Mouse (Mus musculus): ENCODE data around the gene Dglucy.

The Dglucy gene

DNA sequence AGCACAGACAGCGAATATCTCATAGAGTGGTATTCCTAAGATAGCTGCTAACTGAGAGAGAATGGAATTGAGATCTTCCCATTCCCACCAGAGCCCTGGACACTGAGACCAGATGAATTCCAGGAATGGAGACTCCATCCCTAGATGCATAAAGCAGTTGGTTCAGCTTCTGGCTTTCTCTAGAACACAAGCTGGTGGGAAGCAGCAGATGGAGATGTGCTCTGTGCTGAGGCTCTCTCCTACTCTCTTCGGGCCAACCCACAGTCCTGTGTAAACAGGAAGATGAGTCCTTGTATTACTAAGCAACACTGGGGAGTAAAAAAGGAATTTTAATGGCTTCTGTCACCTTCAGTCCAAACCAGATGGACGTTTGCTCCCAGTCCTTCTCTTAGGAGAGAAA is 96.7 kb downstream of the Dglucy start:
- DNase-seq (ENCODE audit: extremely low read depth, insufficient read length, low spot score): no peak

DNA sequence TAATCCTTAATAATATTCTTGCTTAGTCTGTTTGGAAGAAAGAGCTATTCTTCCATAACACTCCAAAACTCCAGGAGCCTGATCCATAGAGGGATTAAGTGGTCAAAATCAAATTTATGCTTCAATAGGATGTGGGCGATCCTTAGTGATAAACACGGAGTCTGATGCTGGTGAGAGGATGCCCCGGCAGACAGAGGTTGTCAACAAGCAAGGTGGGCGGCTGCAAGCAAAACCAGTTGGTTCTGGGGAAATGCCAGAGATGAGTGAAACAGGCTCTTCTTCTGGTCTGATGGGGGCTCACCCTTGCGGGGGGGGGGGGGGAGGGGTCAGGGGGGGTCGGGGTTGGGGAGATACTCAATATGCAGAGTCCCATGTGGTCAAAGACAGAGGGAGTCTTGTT is 97.1 kb downstream of the Dglucy start:
- DNase-seq (ENCODE audit: extremely low read depth, insufficient read length, low spot score): no peak

DNA sequence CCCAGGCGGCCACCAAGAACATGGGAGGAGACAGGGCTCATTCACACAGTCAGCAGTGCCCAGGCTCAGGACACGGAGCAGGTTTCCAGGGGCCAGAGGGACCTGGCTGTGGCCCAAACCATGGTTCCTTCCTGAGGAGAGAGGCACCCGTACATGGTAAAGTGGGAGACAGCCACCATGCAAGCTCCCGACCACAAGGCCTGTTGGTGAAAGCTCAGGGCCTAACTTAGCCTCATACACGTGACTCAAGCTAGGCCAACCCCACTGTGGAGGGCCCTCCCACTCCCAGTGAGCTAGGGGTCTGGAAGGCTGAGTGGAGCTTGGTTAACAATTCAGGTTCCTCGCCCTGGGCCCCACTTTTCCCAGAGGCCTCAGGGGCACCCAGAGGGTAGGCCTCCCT is 99.1 kb downstream of the Dglucy start:
- DNase-seq (ENCODE audit: extremely low read depth, insufficient read length, low spot score): no peak

DNA sequence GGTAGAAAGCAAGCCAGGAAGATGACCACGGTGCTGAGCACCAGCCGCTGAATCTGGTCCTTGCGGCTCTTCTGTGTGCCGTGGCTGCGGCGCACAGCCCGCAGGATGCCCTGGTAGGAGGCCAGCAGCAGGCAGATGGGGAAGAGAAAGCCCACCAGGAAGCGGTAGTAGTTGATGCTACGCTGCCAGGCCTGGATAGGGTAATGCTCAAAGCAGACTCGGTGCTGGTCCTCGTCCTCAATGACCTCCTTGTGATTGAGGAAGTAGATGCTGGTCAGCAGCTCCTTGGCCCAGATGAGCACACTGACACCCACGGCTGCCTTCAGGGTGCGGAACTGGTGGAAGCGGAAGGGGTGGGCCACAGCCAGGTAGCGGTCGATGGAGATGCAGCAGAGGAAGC is 99.7 kb downstream of the Dglucy start:
- no peak for DNase-seq (ENCODE audit: extremely low read depth, insufficient read length, low spot score)

DNA sequence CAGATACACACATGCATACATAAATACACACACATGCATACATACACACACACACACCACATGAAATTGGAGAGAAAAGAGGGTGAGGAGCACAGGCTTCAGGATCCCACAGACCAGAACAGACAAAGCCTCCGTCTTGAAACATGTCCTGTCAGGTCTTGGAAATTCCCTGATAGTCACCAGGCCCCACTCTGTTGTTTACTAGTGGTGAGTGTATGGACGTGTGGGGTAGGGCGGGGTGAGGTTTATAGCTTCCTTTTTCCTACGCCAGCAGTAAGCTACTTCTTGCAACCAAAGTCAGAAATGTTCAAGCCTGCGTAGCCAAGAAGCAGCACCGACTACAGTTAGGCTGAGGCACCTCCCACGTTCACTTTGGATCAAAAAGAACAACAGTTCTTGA is 104.3 kb downstream of the Dglucy start:
- DNase-seq (ENCODE audit: extremely low read depth, insufficient read length, low spot score): no peak

DNA sequence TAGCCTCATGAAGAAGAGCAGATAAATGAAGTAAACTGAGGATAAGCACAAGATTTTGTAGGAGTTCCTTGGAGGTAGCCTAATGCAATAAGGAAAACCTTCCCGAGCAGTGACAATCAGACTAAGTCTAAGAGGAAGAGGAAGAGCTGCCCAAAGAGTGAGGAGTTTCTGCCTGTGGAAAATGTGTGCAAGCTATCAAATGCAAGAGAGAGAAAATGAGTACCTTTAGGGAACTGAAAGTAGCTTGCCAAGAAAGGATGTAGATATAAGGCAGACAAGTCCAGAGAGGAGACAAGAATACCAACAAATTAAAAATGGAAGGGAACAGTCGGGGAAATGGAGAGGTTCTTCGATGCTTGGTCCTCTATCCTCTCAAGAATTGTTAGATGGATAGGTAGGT is 106.7 kb downstream of the Dglucy start:
- DNase-seq (ENCODE audit: extremely low read depth, insufficient read length, low spot score): no peak

DNA sequence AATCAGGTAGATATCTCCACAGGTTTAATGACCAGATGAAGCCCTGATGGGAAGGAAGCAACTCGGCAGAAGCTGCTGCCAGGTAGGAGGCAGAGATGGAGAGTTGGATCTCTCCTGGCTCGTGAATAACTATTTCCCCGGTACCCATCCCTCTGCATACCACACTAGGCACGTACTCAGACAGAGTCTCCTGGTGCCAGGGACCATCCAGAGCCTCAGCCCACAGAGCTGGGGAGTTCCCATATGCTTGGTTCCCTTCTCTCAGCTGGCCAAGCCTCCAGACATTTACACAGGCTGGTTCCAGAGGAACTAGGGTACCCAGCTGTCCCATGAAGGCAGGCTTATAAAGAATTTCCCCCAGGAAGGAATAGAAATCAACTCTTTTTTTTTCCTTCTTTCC is 108.0 kb downstream of the Dglucy start:
- no peak for DNase-seq (ENCODE audit: extremely low read depth, insufficient read length, low spot score)

DNA sequence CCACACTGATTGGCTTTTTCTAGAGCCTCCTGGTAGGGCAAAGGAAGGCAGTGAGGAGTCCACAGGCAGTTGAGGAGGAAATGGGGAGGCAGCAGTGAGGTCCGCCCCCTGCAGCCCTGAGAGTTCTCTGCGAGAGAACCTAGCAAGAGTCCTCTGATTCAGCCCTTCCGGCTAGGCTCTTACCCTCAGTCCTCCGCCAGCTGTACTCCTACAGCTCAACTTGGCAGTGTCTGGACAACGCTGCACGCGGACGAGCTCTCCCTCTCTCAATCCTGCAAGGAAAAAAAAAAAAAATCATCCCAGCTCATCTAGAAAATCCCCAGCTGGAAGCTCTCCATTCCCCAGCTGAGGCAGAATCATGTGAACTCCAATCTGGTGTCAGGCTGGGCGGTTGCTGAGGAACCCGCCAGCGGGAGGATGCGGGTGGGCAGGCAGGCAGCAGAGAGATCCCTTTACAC is 109.0 kb downstream of the Dglucy start:
- no peak for DNase-seq (ENCODE audit: extremely low read depth, insufficient read length, low spot score)

DNA sequence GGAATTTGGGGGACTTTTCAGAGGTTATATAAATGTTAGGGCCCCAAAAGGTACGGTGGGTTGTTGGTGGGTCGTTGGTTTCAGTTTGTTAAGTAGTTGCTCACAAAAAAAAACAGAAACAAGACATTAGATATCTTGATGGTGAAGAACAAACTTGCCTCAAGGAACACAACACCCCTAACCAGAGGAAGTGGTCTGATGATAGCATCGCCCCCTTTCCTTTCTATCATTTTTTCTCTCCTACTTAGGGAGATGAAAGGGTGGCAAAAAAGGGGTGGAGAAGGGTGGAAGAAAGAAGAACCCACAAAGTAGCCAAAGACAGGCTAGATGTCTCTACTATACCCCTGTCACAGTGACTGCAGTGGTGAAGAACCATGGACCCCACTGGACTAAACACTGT is 111.7 kb downstream of the Dglucy start:
- DNase-seq (ENCODE audit: extremely low read depth, insufficient read length, low spot score): no peak

DNA sequence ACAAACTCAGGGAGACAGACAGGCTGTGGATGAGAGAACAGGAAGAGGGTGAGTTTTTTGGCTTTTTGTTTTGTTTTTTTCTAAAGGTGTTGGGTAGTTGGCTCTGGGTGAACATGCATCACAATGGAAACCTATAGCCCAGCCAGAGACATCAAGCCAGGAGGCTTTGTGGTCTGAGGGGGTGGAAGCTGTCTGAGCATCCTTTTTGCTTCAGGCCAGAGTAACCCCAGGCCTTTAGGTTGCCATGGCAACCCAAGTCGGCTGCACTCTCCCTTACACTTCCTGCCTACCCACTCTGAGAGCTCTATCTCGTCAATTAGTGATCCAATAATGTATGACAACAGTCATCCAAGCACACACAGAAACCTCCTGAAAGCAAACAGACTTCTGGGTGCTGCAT is 116.6 kb downstream of the Dglucy start:
- no peak for DNase-seq (ENCODE audit: extremely low read depth, insufficient read length, low spot score)

DNA sequence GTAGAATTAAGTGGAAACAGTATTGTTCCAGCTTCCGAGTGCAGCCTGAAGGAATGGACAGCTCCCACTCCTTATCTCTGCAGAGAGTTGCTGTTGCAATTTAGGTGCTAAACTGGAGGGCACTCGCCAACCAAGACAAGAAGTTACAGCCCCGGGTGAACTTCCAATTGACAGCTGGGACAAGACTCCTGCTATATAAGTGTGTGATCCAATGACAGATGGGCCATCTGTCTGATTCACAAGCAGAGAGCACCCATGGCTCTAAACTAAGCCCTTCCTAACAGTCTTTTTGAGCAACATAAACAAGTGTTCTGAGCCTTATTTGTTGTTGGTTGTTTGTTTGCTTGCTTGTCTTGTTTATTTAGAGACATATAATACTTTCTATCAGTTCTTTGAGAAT is 117.8 kb downstream of the Dglucy start:
- no peak for DNase-seq (ENCODE audit: extremely low read depth, insufficient read length, low spot score)

DNA sequence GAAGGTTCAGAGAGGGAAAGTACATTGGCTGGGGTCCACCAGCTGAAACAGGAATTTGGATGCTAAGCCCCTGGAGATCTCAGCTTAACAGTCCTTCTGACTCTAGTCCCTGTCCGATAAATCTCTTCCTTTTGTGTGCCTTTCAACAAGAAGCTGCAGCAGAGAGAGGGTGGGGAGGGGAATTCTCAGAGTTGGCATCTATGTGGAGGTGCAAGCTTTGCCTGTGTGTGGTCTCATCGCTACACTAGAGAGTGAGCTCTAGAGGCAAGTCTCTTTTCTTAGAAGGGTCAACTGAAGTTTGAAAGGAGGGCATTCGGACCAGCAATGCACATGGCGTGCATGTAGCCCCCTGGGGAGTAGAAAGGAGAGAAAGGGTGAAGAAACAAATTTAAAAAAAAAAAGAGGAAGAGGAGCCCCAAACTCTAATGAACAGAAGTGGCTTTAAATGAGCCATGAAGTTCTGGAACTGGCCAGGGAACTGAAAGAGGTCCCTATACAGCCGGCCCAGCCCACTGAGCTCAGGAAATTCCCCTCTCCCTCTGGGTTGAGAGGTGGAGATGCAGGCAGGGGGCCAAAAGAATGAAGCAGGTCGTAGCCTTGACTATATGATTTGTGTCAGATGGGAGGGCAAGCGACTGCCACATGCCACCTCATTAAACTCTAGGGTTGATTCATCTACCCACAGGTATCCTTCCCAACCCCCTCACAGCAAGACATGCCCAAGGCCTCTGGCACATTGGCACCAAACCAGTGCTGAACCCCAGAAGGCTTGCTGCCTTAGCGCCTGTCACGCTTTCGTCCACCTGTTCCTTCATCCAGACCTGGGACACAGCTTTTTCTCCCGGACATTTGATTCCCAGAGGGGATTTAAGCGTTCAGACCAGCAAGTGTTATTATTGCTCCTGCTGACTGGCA is 119.1 kb downstream of the Dglucy start:
- DNase-seq (ENCODE audit: extremely low read depth, insufficient read length, low spot score): no peak

DNA sequence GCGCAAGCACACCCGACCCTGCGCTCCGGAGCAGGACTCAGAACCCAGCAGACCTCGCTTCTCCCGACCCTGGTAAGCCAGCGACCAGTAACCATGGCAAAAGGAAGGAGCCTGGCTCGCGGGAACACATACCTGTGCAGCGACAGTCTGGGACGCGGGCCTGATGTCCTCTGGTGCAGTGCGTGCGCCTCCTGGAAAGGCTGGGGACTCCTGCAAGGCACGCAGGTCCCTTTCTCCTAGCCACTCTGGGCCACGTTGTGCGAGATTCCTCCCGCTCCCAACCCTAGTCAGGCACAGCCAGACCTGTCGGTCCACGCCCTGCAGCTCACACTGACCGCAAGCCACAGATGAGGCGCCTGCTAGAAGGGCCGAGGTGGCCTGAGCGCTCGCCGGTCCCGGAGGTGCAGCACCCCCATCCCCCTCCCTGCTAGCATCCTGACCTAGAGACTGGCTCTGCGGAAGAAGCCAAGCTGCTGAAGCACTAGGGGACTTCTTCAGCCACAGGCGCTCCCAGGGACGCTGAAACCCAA is 120.3 kb downstream of the Dglucy start:
- no peak for DNase-seq (ENCODE audit: extremely low read depth, insufficient read length, low spot score)

DNA sequence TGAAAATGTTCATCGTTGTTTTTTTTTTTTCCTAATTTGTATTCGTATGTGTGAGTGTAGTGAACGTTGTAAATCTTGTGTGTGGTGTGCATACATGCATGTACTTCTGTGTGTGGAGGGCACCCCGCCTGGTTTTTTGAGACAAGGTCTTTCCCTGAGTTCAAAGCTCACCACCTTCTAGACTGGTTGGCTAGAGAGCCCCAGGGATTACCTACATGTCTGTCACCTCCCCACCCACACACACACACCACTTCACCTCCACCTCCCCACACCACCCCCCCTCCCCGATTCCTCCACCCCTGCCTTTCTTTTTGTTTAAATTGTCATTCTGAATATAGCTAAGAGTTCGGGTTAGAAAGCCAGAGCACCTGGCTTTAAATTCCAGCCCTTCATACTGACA is 122.0 kb downstream of the Dglucy start:
- DNase-seq (ENCODE audit: extremely low read depth, insufficient read length, low spot score): no peak

DNA sequence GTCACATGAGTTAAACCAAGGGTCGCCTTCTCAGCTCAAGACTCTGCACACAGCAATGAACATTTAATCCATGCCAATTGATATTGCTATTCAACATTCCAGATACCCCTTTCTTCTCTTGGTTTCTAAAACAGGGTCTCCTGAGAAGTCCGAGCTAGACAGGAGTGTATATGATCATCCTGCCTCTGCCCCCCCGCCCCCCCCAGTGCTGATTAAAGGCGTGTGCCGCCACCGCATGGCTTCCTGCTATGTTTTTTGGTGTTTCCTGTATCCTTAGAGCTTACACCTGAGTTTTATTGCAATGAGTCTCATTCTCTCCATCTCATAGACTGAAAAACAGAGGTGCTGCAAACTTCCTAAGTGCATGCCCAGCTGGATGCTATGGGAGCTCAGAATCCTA is 122.5 kb downstream of the Dglucy start:
- DNase-seq (ENCODE audit: extremely low read depth, insufficient read length, low spot score): no peak

DNA sequence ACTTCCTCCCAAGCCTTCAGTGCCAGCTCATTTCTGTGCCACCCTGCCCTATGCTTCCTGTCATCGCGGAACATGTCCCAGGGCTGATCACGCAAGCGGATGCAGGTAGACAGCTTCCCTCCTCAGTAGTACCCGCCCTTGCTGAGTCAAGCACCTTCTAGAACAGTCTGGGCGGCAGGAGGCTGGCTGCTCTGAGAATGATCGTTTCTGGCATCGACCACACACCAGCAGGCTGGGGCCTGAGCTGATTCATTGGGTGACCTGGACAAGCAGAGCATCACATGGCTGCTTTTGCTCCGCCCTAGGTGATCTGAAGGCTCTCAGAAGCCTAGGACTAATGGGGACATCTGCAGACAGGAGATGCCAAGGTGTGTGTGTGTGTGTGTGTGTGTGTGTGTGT is 124.9 kb downstream of the Dglucy start:
- no peak for DNase-seq (ENCODE audit: extremely low read depth, insufficient read length, low spot score)

DNA sequence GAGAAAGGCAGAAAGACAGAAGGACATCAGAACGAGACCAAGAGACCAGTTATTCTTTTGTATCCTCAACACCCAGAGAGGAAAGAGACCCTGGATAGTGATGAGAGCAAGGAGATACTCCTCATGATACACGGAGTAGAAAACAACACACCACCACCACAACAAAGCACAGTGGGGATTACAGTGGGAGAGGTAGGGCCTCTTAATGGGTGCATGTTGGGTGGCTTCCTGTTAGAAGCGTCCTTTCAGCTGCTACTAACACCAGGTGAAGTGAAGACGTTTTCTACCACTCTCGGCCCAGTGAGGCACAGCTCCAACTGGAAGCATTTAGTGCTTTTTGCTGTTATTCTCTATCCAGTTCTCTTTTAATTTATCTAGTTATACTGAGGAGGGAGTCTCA is 128.0 kb downstream of the Dglucy start:
- no peak for DNase-seq (ENCODE audit: extremely low read depth, insufficient read length, low spot score)

DNA sequence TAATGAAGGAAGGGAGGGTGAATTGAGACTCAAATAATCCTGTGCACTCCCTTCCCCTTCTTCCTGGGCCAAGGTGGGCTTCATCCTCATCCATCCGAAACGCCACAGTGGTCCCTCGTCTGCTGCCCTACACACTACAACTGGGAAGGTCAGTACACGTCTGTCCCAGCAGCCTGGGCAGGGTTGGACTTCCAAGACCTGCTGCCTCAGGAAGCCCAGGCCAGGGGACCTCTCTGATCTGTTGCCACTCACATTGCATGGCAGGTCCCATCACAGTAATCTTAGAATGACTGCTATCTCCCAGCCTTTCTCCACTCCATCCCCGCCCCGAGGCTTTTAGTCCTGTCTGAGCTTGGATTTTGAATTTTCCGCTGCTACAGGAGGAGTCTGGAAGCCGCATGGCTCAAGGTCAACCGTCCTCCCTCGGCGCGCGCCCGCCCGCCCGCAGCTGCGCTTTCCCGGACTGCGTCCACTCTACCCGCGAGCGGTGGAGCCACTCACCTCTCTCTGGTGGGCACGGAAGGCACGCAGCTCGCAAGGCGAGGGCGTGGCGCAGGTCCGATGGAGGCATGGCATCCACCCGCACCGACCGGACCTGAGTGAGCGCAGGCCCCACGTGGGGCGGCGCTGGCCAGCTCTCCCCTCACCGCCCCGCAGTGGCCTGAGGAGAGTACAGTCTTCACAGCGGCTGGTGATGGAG is 128.9 kb downstream of the Dglucy start, which contains the start of gene Gpr68:
TSS of gene Gpr68 (minus strand) at position 601 of the 700 bp plus-strand sequence.
- no peak for DNase-seq (ENCODE audit: extremely low read depth, insufficient read length, low spot score)

DNA sequence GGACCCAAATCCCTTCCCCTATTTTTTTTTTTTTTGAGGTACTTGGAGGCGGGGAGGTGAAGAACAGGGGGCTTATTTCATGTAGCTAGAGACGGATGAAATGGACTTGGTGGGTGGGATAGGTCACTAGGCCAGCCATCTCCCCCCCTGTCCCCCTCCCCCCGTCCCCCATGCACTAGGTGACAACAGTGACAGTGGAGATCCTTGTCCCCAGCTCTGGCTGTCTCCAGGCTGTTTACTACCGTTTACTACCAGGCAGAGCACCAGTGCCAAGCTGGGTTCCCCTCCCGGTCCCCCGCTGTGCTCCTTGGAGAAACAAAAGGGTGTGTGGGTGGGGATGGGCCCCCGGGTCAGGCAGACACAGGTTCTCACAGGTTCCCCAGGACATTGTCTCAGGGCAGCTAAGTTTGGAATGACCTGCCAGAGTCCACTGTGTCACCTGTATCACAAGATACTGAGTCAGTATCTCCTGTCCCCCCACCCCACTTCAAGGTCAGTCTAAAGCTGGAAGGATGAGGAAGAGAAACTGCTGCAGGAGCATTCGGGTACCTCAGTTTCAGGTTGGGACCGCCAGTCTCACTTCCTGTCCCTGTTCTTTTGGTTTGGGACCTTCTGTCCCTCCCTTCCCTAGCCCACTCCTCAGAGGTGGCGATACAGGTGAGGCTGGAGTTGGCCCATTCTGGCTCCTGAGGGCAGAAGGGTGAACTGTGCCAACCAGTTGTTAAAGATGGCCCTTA is 129.6 kb downstream of the Dglucy start:
- no peak for DNase-seq (ENCODE audit: extremely low read depth, insufficient read length, low spot score)

DNA sequence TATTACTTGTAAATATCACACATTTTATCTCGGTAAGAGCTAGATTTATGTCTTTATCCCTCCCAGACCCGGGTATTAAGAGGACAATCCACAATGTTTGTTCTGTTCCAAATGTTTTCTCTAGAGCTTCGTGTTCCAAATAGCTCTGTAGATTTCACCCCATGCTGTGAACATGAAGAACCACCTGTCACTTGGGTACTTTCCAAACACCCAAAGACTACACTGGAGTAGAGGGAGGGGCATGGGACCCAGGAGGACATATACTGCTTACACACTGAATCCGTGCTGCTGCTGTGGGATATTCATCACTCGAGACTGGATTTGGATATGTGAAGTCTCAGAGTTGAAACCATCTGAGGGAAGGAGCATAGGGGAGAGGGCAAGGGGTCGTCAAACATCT is 130.9 kb downstream of the Dglucy start:
- no peak for DNase-seq (ENCODE audit: extremely low read depth, insufficient read length, low spot score)

DNA sequence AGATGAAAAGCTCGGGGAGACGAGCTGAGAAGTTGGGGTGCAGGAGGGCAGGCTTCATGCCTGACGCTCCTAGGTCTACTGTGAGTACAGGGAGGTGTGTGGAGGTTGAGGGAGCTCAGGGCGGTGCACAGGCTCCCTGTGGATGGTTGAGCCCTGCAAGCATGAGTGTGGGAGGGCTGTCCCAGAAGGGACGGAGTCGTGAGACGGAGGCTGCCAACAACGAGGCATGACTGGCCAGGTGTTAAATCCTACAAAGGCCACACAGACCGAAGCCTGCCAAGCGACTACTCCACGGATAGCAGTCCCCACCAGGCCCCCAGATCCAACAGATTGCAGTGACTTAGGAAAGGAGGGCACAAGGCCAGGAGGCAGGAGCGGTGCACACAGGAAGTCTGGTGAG is 131.9 kb downstream of the Dglucy start:
- DNase-seq (ENCODE audit: extremely low read depth, insufficient read length, low spot score): no peak

Data from 3134 (cell line).